Mouse (Mus musculus): ENCODE measurements around the gene Ptcd1. TPM values are rescaled to one million over a fixed set of nuclear protein-coding genes. Genes with fewer than 3 reads are reported as not detected.

Gene Ptcd1
- total RNA-seq (2012; rRNA removed) (13.9 and 15.3 TPM in 2 replicates), total RNA-seq (2014; rRNA removed) (10.6 and 11.4 TPM in 2 replicates), polyA plus RNA-seq (2012; ENCODE audit: insufficient read length, low read depth) (11.7 and 12.3 TPM in 2 replicates)

GRCm38 (mm10) chr5:145166536-145167305 is at the start of gene Ptcd1, which contains the start of gene Cpsf4:
Gene Ptcd1, minus strand, starts transcription at chr5:145167108.
Gene Cpsf4, plus strand, starts transcription at chr5:145167213.
- Histone ChIP-seq H3K27me3 (replicated peaks) (no peaks in the 10 kb centered on the region), H3K79me2 (replicated peaks; ENCODE audit: control insufficient read depth, extremely low read depth, insufficient read depth, poor library complexity, severe bottlenecking) (peaks cover 42% of the 10 kb centered on the region), H3K36me3 (replicated peaks in 1 of 2; ENCODE audit: control insufficient read depth in 1 of 2, insufficient read depth in 1 of 2, low read length in 1 of 2) (peaks cover 32 to 53% of the 10 kb centered on the region in 2 experiments), H3K4me2 (ENCODE audit: insufficient read depth, low read depth, poor library complexity, severe bottlenecking) (peak within 1 kb of the TSS; percentile 84), H3K27ac (ENCODE audit: insufficient read depth, low read depth) (peak within 1 kb of the TSS; percentile 45), H3K4me1 (ENCODE audit: control insufficient read depth in 1 of 2, insufficient read depth in 2 of 2) (peaks cover 4 to 21% of the 10 kb centered on the region in 2 experiments), H3K9me3 (replicated peaks; ENCODE audit: low read length) (no peaks in the 10 kb centered on the region), H3K9ac (ENCODE audit: insufficient read depth, low read depth) (peak within 1 kb of the TSS; percentile 91), H3K4me3 (replicated peaks in 1 of 3; ENCODE audit: low read depth in 2 of 3, low read length in 2 of 3, poor library complexity in 1 of 3) (peak within 1 kb of the TSS; percentile 81 to 94 (median 90))
- TF ChIP-seq IRF4 (IDR thresholded peaks at IDR 0.05; ENCODE audit: low read depth, low read length), result peak; percentile 94
- no peak for TF ChIP-seq MYC (IDR thresholded peaks at IDR 0.05; ENCODE audit: low read depth, low read length)
- no peak for TF ChIP-seq EP300 (IDR thresholded peaks at IDR 0.05; ENCODE audit: low read length)
- TF ChIP-seq JUN (IDR thresholded peaks at IDR 0.05; ENCODE audit: insufficient read depth, low read depth, low read length), result no peak
- TF ChIP-seq SIN3A (IDR thresholded peaks at IDR 0.05; ENCODE audit: low read length), result peak; percentile 100
- TF ChIP-seq E2F4 (IDR thresholded peaks at IDR 0.05; ENCODE audit: insufficient replicate concordance, low read depth, low read length), result no peak
- TF ChIP-seq SMC3 (IDR thresholded peaks at IDR 0.05; ENCODE audit: low read depth, low read length), result no peak
- no peak for TF ChIP-seq JUND (conservative IDR thresholded peaks at IDR 0.05; ENCODE audit: low read depth, low read length)
- TF ChIP-seq CHD2 (IDR thresholded peaks at IDR 0.05; ENCODE audit: low read length), result no peak; the same call in 1 of the 2 replicates
- no peak for TF ChIP-seq USF1 (IDR thresholded peaks at IDR 0.05; ENCODE audit: low read depth, low read length)
- no peak; the same call in 1 of the 2 replicates for TF ChIP-seq MAZ (IDR thresholded peaks at IDR 0.05; ENCODE audit: low read depth, low read length)
- TF ChIP-seq TBP (conservative IDR thresholded peaks at IDR 0.05; ENCODE audit: low read depth, low read length), result peak; percentile 69; the same call in 1 of the 2 replicates
- TF ChIP-seq RAD21 (IDR thresholded peaks at IDR 0.05; ENCODE audit: low read depth, low read length), result no peak
- TF ChIP-seq MAFK (IDR thresholded peaks at IDR 0.05; ENCODE audit: insufficient replicate concordance, low read length), result no peak
- no peak for TF ChIP-seq ZC3H11A (IDR thresholded peaks at IDR 0.05; ENCODE audit: low read depth, low read length)
- peak; percentile 82 for TF ChIP-seq TCF12 (IDR thresholded peaks at IDR 0.05; ENCODE audit: low read depth, low read length)
- TF ChIP-seq POLR2A (IDR thresholded peaks at IDR 0.05; ENCODE audit: low read depth, low read length), result peak; percentile 94
- peak; percentile 68; the same call in 1 of the 2 replicates for TF ChIP-seq ZMIZ1 (IDR thresholded peaks at IDR 0.05; ENCODE audit: low read depth, low read length)
- TF ChIP-seq KAT2A (IDR thresholded peaks at IDR 0.05; ENCODE audit: insufficient replicate concordance, low read length), result peak; percentile 87; the same call in 1 of the 2 replicates
- no peak for TF ChIP-seq CTCF (conservative IDR thresholded peaks at IDR 0.05 in 1 of 2, IDR thresholded peaks at IDR 0.05 in 1 of 2; ENCODE audit: low read depth in 2 of 2, low read length in 2 of 2)
- no peak for TF ChIP-seq RCOR1 (conservative IDR thresholded peaks at IDR 0.05; ENCODE audit: low read depth, low read length)
- TF ChIP-seq POLR2AphosphoS2 (IDR thresholded peaks at IDR 0.05; ENCODE audit: low read depth, low read length), result peak; percentile 64; the same call in 1 of the 2 replicates
- no peak; the same call in 1 of the 2 replicates for TF ChIP-seq BHLHE40 (IDR thresholded peaks at IDR 0.05; ENCODE audit: low read depth, low read length)
- peak; percentile 36; the same call in 1 of the 2 replicates for TF ChIP-seq UBTF (IDR thresholded peaks at IDR 0.05; ENCODE audit: low read depth, low read length)
- TF ChIP-seq ELF1 (IDR thresholded peaks at IDR 0.05; ENCODE audit: low read depth, low read length), result peak; percentile 66
- peak; percentile 67 for TF ChIP-seq ZNF384 (IDR thresholded peaks at IDR 0.05; ENCODE audit: low read depth, low read length)
- peak; percentile 86 for TF ChIP-seq MXI1 (IDR thresholded peaks at IDR 0.05; ENCODE audit: low read depth, low read length)
- no peak for TF ChIP-seq CHD1 (IDR thresholded peaks at IDR 0.05; ENCODE audit: low read depth, low read length)
- no peak for TF ChIP-seq PAX5 (IDR thresholded peaks at IDR 0.05; ENCODE audit: low read length)
- TF ChIP-seq NELFE (IDR thresholded peaks at IDR 0.05; ENCODE audit: low read depth, low read length), result peak; percentile 83
- TF ChIP-seq NRF1 (IDR thresholded peaks at IDR 0.05; ENCODE audit: low read depth, low read length), result peak; percentile 94
- TF ChIP-seq USF2 (conservative IDR thresholded peaks at IDR 0.05; ENCODE audit: low read depth, low read length), result no peak
- TF ChIP-seq HCFC1 (IDR thresholded peaks at IDR 0.05; ENCODE audit: low read depth, low read length), result peak; percentile 94
- TF ChIP-seq ETS1 (conservative IDR thresholded peaks at IDR 0.05; ENCODE audit: low read depth, low read length), result no peak; the same call in 1 of the 2 replicates
- TF ChIP-seq MEF2A (IDR thresholded peaks at IDR 0.05; ENCODE audit: borderline replicate concordance, low read depth, low read length), result peak; percentile 86
- peak; percentile 61; the same call in 1 of the 2 replicates for TF ChIP-seq GABPA (IDR thresholded peaks at IDR 0.05; ENCODE audit: insufficient replicate concordance, low read depth, low read length)
- no peak for TF ChIP-seq ZKSCAN1 (IDR thresholded peaks at IDR 0.05; ENCODE audit: borderline replicate concordance, low read depth, low read length)
- TF ChIP-seq MAX (IDR thresholded peaks at IDR 0.05; ENCODE audit: low read length), result no peak
- in situ Hi-C loops (cut with MboI; ENCODE audit: low pct_ligation_motif_present, low pct_unique_long_range_greater_than_20kb, low sequenced_read_pairs) (no loop called here), dilution Hi-C loops (cut with MboI; ENCODE audit: extremely low pct_ligation_motif_present, extremely low pct_unique_long_range_greater_than_20kb, low sequenced_read_pairs) (no loop called here)
- DNase-seq (ENCODE audit: extremely low read depth), result peak; percentile 98

Data from CH12.LX (cell line).